Mouse (Mus musculus) brain, embryonic 14.5 days (tissue): ENCODE data around the gene Ttc41. TPM values are rescaled to one million over a fixed set of nuclear protein-coding genes. Genes with fewer than 3 reads are reported as not detected.
A peak's percentile ranks its signal among the peaks of the same experiment; 100 is the strongest.

Source experiments
- DNase-seq: peaks from one replicate; pipeline ENCODE4 v3.0.0-alpha.2; 2011; ENCODE audit warnings: low read depth
- CTCF ChIP-seq: fragments of 200-500 bp; IDR thresholded peaks from 2 replicates; pipeline ENCODE4 v1.5.1; 2012; ENCODE audit warnings: inconsistent platforms, mild to moderate bottlenecking, moderate library complexity, borderline replicate concordance; ENCODE audit not compliant: insufficient read depth, insufficient read length; ENCODE audit errors: extremely low read depth
- POLR2A ChIP-seq: fragments of 200-500 bp; IDR thresholded peaks from 2 replicates; pipeline ENCODE4 v1.6.1; 2012; ENCODE audit warnings: mild to moderate bottlenecking, inconsistent platforms, borderline replicate concordance; ENCODE audit not compliant: poor library complexity, insufficient read depth, insufficient read length, severe bottlenecking; ENCODE audit errors: extremely low read depth
- polyA plus RNA-seq: library from polyadenylated mRNA; depleted of rRNA; stranded (reverse); fragments of >200 nt; gene quantifications from 2 replicates; pipeline ENCODE4 v1.2.3, GENCODE M21; 2012

The Ttc41 gene
- polyA plus RNA-seq, 1 experiment, result 2.7 TPM

- TF ChIP-seq POLR2A, result no peak
- TF ChIP-seq CTCF, result no peak
- no peak for DNase-seq
Observed at GRCm38 (mm10) chr10:86791507-86792184, 86.0 kb downstream of the Ttc41 start.

GRCm38 (mm10) chr10:86793509-86793951 is 87.9 kb downstream of the Ttc41 start:
- no peak for DNase-seq
- TF ChIP-seq POLR2A (no peak), CTCF (no peak)

GRCm38 (mm10) chr10:86794196-86794595 is 88.6 kb downstream of the Ttc41 start:
- TF ChIP-seq CTCF, result no peak
- no peak for TF ChIP-seq POLR2A
- DNase-seq, result no peak

GRCm38 (mm10) chr10:86794794-86795535 is 89.4 kb downstream of the Ttc41 start:
- TF ChIP-seq CTCF (no peak), POLR2A (no peak)
- DNase-seq, result no peak

- DNase-seq, result no peak
- TF ChIP-seq CTCF (no peak), POLR2A (no peak)
Observed at GRCm38 (mm10) chr10:86796073-86796741, 90.6 kb downstream of the Ttc41 start.

GRCm38 (mm10) chr10:86807362-86807761 is 101.8 kb downstream of the Ttc41 start:
- DNase-seq, result no peak
- TF ChIP-seq POLR2A (no peak), CTCF (no peak)

GRCm38 (mm10) chr10:86808013-86808758 is 102.6 kb downstream of the Ttc41 start:
- no peak for TF ChIP-seq POLR2A
- DNase-seq, result peak; percentile 42

GRCm38 (mm10) chr10:86810000-86810399 is 104.4 kb downstream of the Ttc41 start:
- no peak for DNase-seq

GRCm38 (mm10) chr10:86810612-86811011 is 105.0 kb downstream of the Ttc41 start:
- no peak for DNase-seq
- no peak for TF ChIP-seq CTCF
- TF ChIP-seq POLR2A, result no peak

More at GRCm38 (mm10) chr10:86810000-86810399, 104.4 kb downstream of the Ttc41 start:
- TF ChIP-seq CTCF (no peak), POLR2A (no peak)

- no peak for TF ChIP-seq CTCF
- TF ChIP-seq POLR2A, result no peak
- DNase-seq, result no peak
Observed at GRCm38 (mm10) chr10:86814292-86815131, 108.9 kb downstream of the Ttc41 start.
